20 mouse cellular contexts compared by ENCODE assay signal in genomic region chr2:158131197-158131835, GRCm38 (mm10). TPM values are rescaled to one million over a fixed set of nuclear protein-coding genes. Genes with fewer than 3 reads are reported as not detected.
DNase-seq lines count a peak whose midpoint lies in the region; ATAC-seq and TF ChIP-seq lines count a peak whose summit lies in the region.
"Had no signal": no experiment of that assay in that cellular context is flagged by ENCODE, and none has a peak within 500 bp of the region (broad histone marks: within the 10 kb centered on the region; RNA-seq: fewer than 3 reads in every experiment).

No protein-coding gene starts in this region.

- no peak overlapping the region for H3K4me2 ChIP-seq in intestine, embryonic 15.5 days (replicated peaks)
- H3K4me2 ChIP-seq in forebrain, postnatal 0 days (ENCODE audit: low read depth), result no peak overlapping the region
- H3K4me2 ChIP-seq: forebrain, embryonic 12.5 days; limb, embryonic 13.5 days; lung, embryonic 14.5 days; neural tube, embryonic 15.5 days had no signal

- no peaks in the 10 kb centered on the region for H3K27me3 ChIP-seq in heart, embryonic 10.5 days (ENCODE audit: insufficient read depth, poor library complexity, severe bottlenecking)
- H3K27me3 ChIP-seq in liver, adult 2 months (ENCODE audit: control insufficient read depth, insufficient read depth, low read length), result no peaks in the 10 kb centered on the region
- no peaks in the 10 kb centered on the region for H3K27me3 ChIP-seq in intestine, embryonic 15.5 days (replicated peaks)
- no peaks in the 10 kb centered on the region for H3K27me3 ChIP-seq in forebrain, postnatal 0 days (ENCODE audit: insufficient read depth, low read length)
- H3K27me3 ChIP-seq: forebrain, embryonic 12.5 days; limb, embryonic 13.5 days; neural tube, embryonic 15.5 days had no signal

- H3K4me1 ChIP-seq in heart, embryonic 10.5 days, result peaks cover 66% of the 10 kb centered on the region
- peaks cover 30% of the 10 kb centered on the region for H3K4me1 ChIP-seq in liver, adult 2 months (ENCODE audit: control insufficient read depth, insufficient read depth, low read length)
- H3K4me1 ChIP-seq in intestine, embryonic 15.5 days (replicated peaks), result peaks cover 11% of the 10 kb centered on the region; the same call in 1 of the 2 replicates
- H3K4me1 ChIP-seq in forebrain, postnatal 0 days (ENCODE audit: insufficient read depth), result no peaks in the 10 kb centered on the region

- H3K36me3 ChIP-seq in heart, embryonic 10.5 days, result peaks cover 92% of the 10 kb centered on the region
- peaks cover 14% of the 10 kb centered on the region for H3K36me3 ChIP-seq in liver, adult 2 months (ENCODE audit: control insufficient read depth, insufficient read depth, low read length)
- H3K36me3 ChIP-seq in intestine, embryonic 15.5 days, result peaks cover 17% of the 10 kb centered on the region; the same call in 1 of the 2 replicates
- no peaks in the 10 kb centered on the region for H3K36me3 ChIP-seq in forebrain, postnatal 0 days (ENCODE audit: insufficient read depth)
- H3K36me3 ChIP-seq: forebrain, embryonic 12.5 days; limb, embryonic 13.5 days; neural tube, embryonic 15.5 days had no signal

- no peak for TF ChIP-seq CTCF in liver, adult 2 months (IDR thresholded peaks at IDR 0.05; ENCODE audit: low read depth, low read length)
- no peak for TF ChIP-seq CTCF in forebrain, postnatal 0 days (IDR thresholded peaks at IDR 0.05; ENCODE audit: low read depth)

- H3K4me3 ChIP-seq in heart, embryonic 10.5 days, result no peak overlapping the region
- H3K4me3 ChIP-seq in liver, adult 2 months (ENCODE audit: insufficient read depth, low read depth, low read length), result no peak overlapping the region
- no peak overlapping the region for H3K4me3 ChIP-seq in intestine, embryonic 15.5 days (replicated peaks)
- H3K4me3 ChIP-seq in forebrain, postnatal 0 days (ENCODE audit: low read depth, low read length), result no peak overlapping the region
- H3K4me3 ChIP-seq: forebrain, embryonic 12.5 days; limb, embryonic 13.5 days; myocyte; neural tube, embryonic 15.5 days had no signal

- H3K27ac ChIP-seq in heart, embryonic 10.5 days, result peak overlapping the region; percentile 87
- H3K27ac ChIP-seq in liver, adult 2 months (replicated peaks; ENCODE audit: insufficient read depth, low read depth, low read length), result peak overlapping the region; percentile 69
- no peak overlapping the region for H3K27ac ChIP-seq in intestine, embryonic 15.5 days
- no peak overlapping the region for H3K27ac ChIP-seq in forebrain, postnatal 0 days (ENCODE audit: low read depth, low read length)
- H3K27ac ChIP-seq: limb, embryonic 13.5 days; neural tube, embryonic 15.5 days; stomach, postnatal 0 days had no signal

- H3K79me2 ChIP-seq in liver, adult 2 months (ENCODE audit: control insufficient read depth, insufficient read depth, low read length), result peaks cover 4% of the 10 kb centered on the region; the same call in 1 of the 2 replicates

- no peak for ATAC-seq in intestine, embryonic 15.5 days
- no peak for ATAC-seq in forebrain, postnatal 0 days
- ATAC-seq: hindbrain, embryonic 16.5 days had no signal

- H3K9me3 ChIP-seq in heart, embryonic 10.5 days, result no peaks in the 10 kb centered on the region
- H3K9me3 ChIP-seq in intestine, embryonic 15.5 days, result no peaks in the 10 kb centered on the region
- H3K9me3 ChIP-seq in forebrain, postnatal 0 days (ENCODE audit: low read length), result no peaks in the 10 kb centered on the region
- H3K9me3 ChIP-seq: forebrain, embryonic 12.5 days; limb, embryonic 13.5 days; neural tube, embryonic 15.5 days had no signal

- TF ChIP-seq POLR2A in liver, adult 2 months (IDR thresholded peaks at IDR 0.05; ENCODE audit: extremely low read depth, insufficient read depth, low read length), result no peak

- peak; percentile 36 for DNase-seq in cerebellum, adult 11-12 months
- no peak for DNase-seq in cerebellum, postnatal 4 days (ENCODE audit: low spot score in 2 of 2)
- DNase-seq in heart, embryonic 10.5 days (ENCODE audit: low spot score), result no peak
- DNase-seq in heart, adult 18-20 months, result no peak
- DNase-seq in liver, adult 2 months (ENCODE audit: extremely low read depth, low read depth, low spot score), result no peak
- DNase-seq in liver, result no peak
- DNase-seq in forebrain, postnatal 0 days, result no peak
- DNase-seq: kidney, adult 11 months; kidney, postnatal 14 days; lung, embryonic 14.5 days; midbrain, embryonic 14.5 days; right cerebral cortex, postnatal 25 days; thymus, postnatal 14 days had no signal

- WGBS in heart, embryonic 10.5 days, result 90% methylated on average over 13 of the region's 13 CpGs
- WGBS in liver, adult 2 months, result 76% methylated on average over 13 of the region's 13 CpGs
- 88% methylated on average over 13 of the region's 13 CpGs for WGBS in intestine, embryonic 15.5 days
- 91% methylated on average over 13 of the region's 13 CpGs for WGBS in forebrain, postnatal 0 days

- 0 out of 2 replicates have a peak overlapping the region, but pooled peaks have one; percentile 15 for H3K9ac ChIP-seq in liver, adult 2 months (ENCODE audit: low read depth, low read length)
- no peak overlapping the region for H3K9ac ChIP-seq in intestine, embryonic 15.5 days
- H3K9ac ChIP-seq in forebrain, postnatal 0 days, result no peak overlapping the region
- H3K9ac ChIP-seq: forebrain, embryonic 12.5 days; lung, embryonic 14.5 days; neural tube, embryonic 15.5 days had no signal

RNA-seq across cellular contexts. Expression of gene Tgm2, which starts 14.9 kb away (rescaled TPM):
- polyA plus RNA-seq in heart, embryonic 10.5 days (2016; fragmentation: Nextera tagmentation; extraction: Ambion mirVana), result 134 and 256 TPM in 2 replicates
- total RNA-seq in heart, adult 18-20 months (2021), result 100 to 1,000 TPM; 247 to 266 TPM
- total RNA-seq in liver, adult 2 months (2014; rRNA removed), result 68.3 and 101 TPM in 2 replicates
- 91.7 and 93.5 TPM in 2 replicates for polyA plus RNA-seq in liver, adult 2 months (2012; rRNA removed)
- 83.4 and 90.2 TPM in 2 replicates for polyA plus RNA-seq in intestine, embryonic 15.5 days (2015; fragmentation: Nextera tagmentation; extraction: Ambion mirVana)
- total RNA-seq in forebrain, postnatal 0 days (2014; rRNA removed), result 9.1 and 13.0 TPM in 2 replicates
- 6.1 TPM in 2 replicates for polyA plus RNA-seq in forebrain, postnatal 0 days (2015; fragmentation: Nextera tagmentation; extraction: Ambion mirVana)

Comparison
In these comparisons a context has a peak if more than half of its experiments do, and no peak if none do; other contexts are left out.
1. H3K27ac ChIP-seq: peak in heart, embryonic 10.5 days (single experiment) and liver, adult 2 months (single experiment); none in intestine, embryonic 15.5 days (single experiment) and forebrain, postnatal 0 days (single experiment).
2. RNA of gene Tgm2, which starts 14.9 kb away (polyA plus RNA-seq): 134 to 256 TPM in heart, embryonic 10.5 days, 91.7 to 93.5 TPM in liver, adult 2 months and 83.4 to 90.2 TPM in intestine, embryonic 15.5 days; 6.1 TPM in forebrain, postnatal 0 days; every median in the first group is over 10 times any median in the second.